Mouse (Mus musculus) liver, embryonic 15.5 days (tissue): ENCODE data around the gene Smarca2. TPM values are rescaled to one million over a fixed set of nuclear protein-coding genes. Genes with fewer than 3 reads are reported as not detected.
A peak's percentile ranks its signal among the peaks of the same experiment; 100 is the strongest.

Experiments
- ATAC-seq: fragments of 200-750 bp; cut with Nextera tagmentation; 2 replicates; pipeline ENCODE4 v1.8.0; 2017; ENCODE audit warnings: moderate number of reproducible peaks, mild to moderate bottlenecking, moderate library complexity; ENCODE audit not compliant: insufficient read depth
- H3K27ac ChIP-seq: fragments of 300-500 bp; sonication (generic); replicated peaks from 2 replicates; pipeline ENCODE4 v1.5.1; 2015; ENCODE audit warnings: mild to moderate bottlenecking, inconsistent platforms
- H3K27me3 ChIP-seq: fragments of 300-500 bp; sonication (generic); 2 replicates; pipeline ENCODE4 v1.6.1; 2015; ENCODE audit warnings: mild to moderate bottlenecking, inconsistent platforms
- H3K36me3 ChIP-seq: fragments of 300-500 bp; sonication (generic); replicated peaks from 2 replicates; pipeline ENCODE4 v1.6.1; 2015; ENCODE audit warnings: moderate library complexity, mild to moderate bottlenecking, inconsistent platforms
- H3K4me1 ChIP-seq: fragments of 300-500 bp; sonication (generic); replicated peaks from 2 replicates; pipeline ENCODE4 v1.6.1; 2015; ENCODE audit warnings: inconsistent platforms
- H3K4me2 ChIP-seq: fragments of 300-500 bp; sonication (generic); 2 replicates; pipeline ENCODE4 v1.6.1; 2015; ENCODE audit warnings: moderate library complexity, mild to moderate bottlenecking, inconsistent platforms
- H3K4me3 ChIP-seq: fragments of 300-500 bp; sonication (generic); replicated peaks from 2 replicates; pipeline ENCODE4 v1.5.1; 2015; ENCODE audit warnings: mild to moderate bottlenecking, inconsistent platforms
- H3K9ac ChIP-seq: fragments of 300-500 bp; sonication (generic); 2 replicates; pipeline ENCODE4 v1.6.1; 2015; ENCODE audit warnings: moderate library complexity, mild to moderate bottlenecking, inconsistent platforms
- H3K9me3 ChIP-seq: fragments of 300-500 bp; sonication (generic); replicated peaks from 2 replicates; pipeline ENCODE4 v1.6.1; 2016; ENCODE audit warnings: inconsistent platforms
- WGBS: fragments of 180-500 bp; shearing (Covaris S2); methylation state at CpG from one replicate; pipeline ENCODE4 v1.1.7; 2015; ENCODE audit warnings: mixed read lengths; ENCODE audit not compliant: insufficient replicate concordance; 5-methylcytosine and 5-hydroxymethylcytosine counted together
- polyA plus RNA-seq: library from polyadenylated mRNA; unstranded; fragments of >200 nt; fragmentation: Nextera tagmentation; extraction: Ambion mirVana; gene quantifications from 2 replicates; pipeline ENCODE4 v1.2.1, GENCODE M21; 2015

Smarca2 gene
- polyA plus RNA-seq, 1 experiment from 2014 or later, result 3.7 TPM

GRCm38 (mm10) chr19:26748676-26749075 is 143.8 kb downstream of the Smarca2 start:
- H3K9me3 ChIP-seq, result no peaks in the 10 kb centered on the region
- peak overlapping the region; percentile 54 for H3K4me3 ChIP-seq
- H3K27ac ChIP-seq, result no peak overlapping the region
- H3K27me3 ChIP-seq, result no peaks in the 10 kb centered on the region
- H3K9ac ChIP-seq, result no peak overlapping the region
- 3% methylated on average over 6 of the region's 6 CpGs for WGBS
- no peaks in the 10 kb centered on the region for H3K36me3 ChIP-seq
- ATAC-seq, result no peak
- H3K4me1 ChIP-seq, result 0 out of 2 replicates have a peak, but pooled peaks cover 9% of the 10 kb centered on the region
- peak overlapping the region; percentile 70 for H3K4me2 ChIP-seq

GRCm38 (mm10) chr19:26749427-26750137 is 144.7 kb downstream of the Smarca2 start:
- Histone ChIP-seq H3K36me3 (no peaks in the 10 kb centered on the region), H3K4me1 (0 out of 2 replicates have a peak, but pooled peaks cover 9% of the 10 kb centered on the region), H3K9me3 (no peaks in the 10 kb centered on the region), H3K27me3 (no peaks in the 10 kb centered on the region), H3K4me2 (no peak overlapping the region), H3K9ac (no peak overlapping the region), H3K27ac (no peak overlapping the region), H3K4me3 (no peak overlapping the region)
- 50% methylated on average over 11 of the region's 11 CpGs for WGBS
- ATAC-seq, result no peak

- Histone ChIP-seq H3K4me1 (peaks cover 8% of the 10 kb centered on the region), H3K27me3 (no peaks in the 10 kb centered on the region), H3K9ac (no peak overlapping the region), H3K27ac (no peak overlapping the region), H3K36me3 (no peaks in the 10 kb centered on the region), H3K9me3 (no peaks in the 10 kb centered on the region), H3K4me3 (no peak overlapping the region), H3K4me2 (no peak overlapping the region)
- WGBS, result 73% methylated on average over 15 of the region's 15 CpGs
- ATAC-seq, result no peak
These were observed 147.8 kb downstream of the Smarca2 start for GRCm38 (mm10) chr19:26752611-26753163.

- H3K27ac ChIP-seq, result no peak overlapping the region
- H3K4me1 ChIP-seq, result peaks cover 8% of the 10 kb centered on the region
- H3K27me3 ChIP-seq, result no peaks in the 10 kb centered on the region
- no peaks in the 10 kb centered on the region for H3K9me3 ChIP-seq
- H3K4me3 ChIP-seq, result no peak overlapping the region
- ATAC-seq, result no peak
- H3K9ac ChIP-seq, result no peak overlapping the region
- H3K36me3 ChIP-seq, result no peaks in the 10 kb centered on the region
- H3K4me2 ChIP-seq, result no peak overlapping the region
- WGBS, result 48% methylated on average over 7 of the region's 7 CpGs
These were observed 148.5 kb downstream of the Smarca2 start for GRCm38 (mm10) chr19:26753266-26753872.

- Histone ChIP-seq H3K36me3 (no peaks in the 10 kb centered on the region), H3K4me1 (peaks cover 8% of the 10 kb centered on the region), H3K4me3 (no peak overlapping the region), H3K4me2 (no peak overlapping the region), H3K9ac (no peak overlapping the region), H3K27ac (no peak overlapping the region), H3K27me3 (no peaks in the 10 kb centered on the region), H3K9me3 (no peaks in the 10 kb centered on the region)
- WGBS, result 61% methylated on average over 10 of the region's 10 CpGs
- no peak for ATAC-seq
These were observed 149.4 kb downstream of the Smarca2 start for GRCm38 (mm10) chr19:26754016-26754794.

- H3K4me1 ChIP-seq, result peaks cover 2% of the 10 kb centered on the region
- WGBS, result 70% methylated on average over 6 of the region's 6 CpGs
- no peaks in the 10 kb centered on the region for H3K27me3 ChIP-seq
- H3K4me3 ChIP-seq, result no peak overlapping the region
- H3K27ac ChIP-seq, result no peak overlapping the region
- no peaks in the 10 kb centered on the region for H3K9me3 ChIP-seq
- H3K9ac ChIP-seq, result no peak overlapping the region
- no peak overlapping the region for H3K4me2 ChIP-seq
- ATAC-seq, result peak; percentile 52; the same call in 1 of the 2 replicates
- H3K36me3 ChIP-seq, result no peaks in the 10 kb centered on the region
These were observed 151.1 kb downstream of the Smarca2 start for GRCm38 (mm10) chr19:26755991-26756390.

GRCm38 (mm10) chr19:26756399-26756798 is 151.5 kb downstream of the Smarca2 start:
- no peaks in the 10 kb centered on the region for H3K9me3 ChIP-seq
- H3K27ac ChIP-seq, result no peak overlapping the region
- no peak overlapping the region for H3K4me3 ChIP-seq
- H3K36me3 ChIP-seq, result no peaks in the 10 kb centered on the region
- no peak for ATAC-seq
- no peak overlapping the region for H3K4me2 ChIP-seq
- no peaks in the 10 kb centered on the region for H3K27me3 ChIP-seq
- H3K4me1 ChIP-seq, result peaks cover 2% of the 10 kb centered on the region
- WGBS, result 63% methylated on average over 8 of the region's 8 CpGs
- no peak overlapping the region for H3K9ac ChIP-seq

- no peak for ATAC-seq
- H3K9me3 ChIP-seq, result no peaks in the 10 kb centered on the region
- no peak overlapping the region for H3K27ac ChIP-seq
- H3K9ac ChIP-seq, result no peak overlapping the region
- no peak overlapping the region for H3K4me3 ChIP-seq
- 70% methylated on average over 8 of the region's 8 CpGs for WGBS
- no peaks in the 10 kb centered on the region for H3K36me3 ChIP-seq
- no peak overlapping the region for H3K4me2 ChIP-seq
- no peaks in the 10 kb centered on the region for H3K27me3 ChIP-seq
- peaks cover 2% of the 10 kb centered on the region for H3K4me1 ChIP-seq
These were observed 153.3 kb downstream of the Smarca2 start for GRCm38 (mm10) chr19:26758156-26758555.

- ATAC-seq, result no peak
- no peak overlapping the region for H3K4me3 ChIP-seq
- H3K4me1 ChIP-seq, result peaks cover 2% of the 10 kb centered on the region
- H3K9ac ChIP-seq, result no peak overlapping the region
- WGBS, result 61% methylated on average over 7 of the region's 7 CpGs
- H3K36me3 ChIP-seq, result no peaks in the 10 kb centered on the region
- H3K9me3 ChIP-seq, result no peaks in the 10 kb centered on the region
- no peak overlapping the region for H3K4me2 ChIP-seq
- H3K27ac ChIP-seq, result no peak overlapping the region
- H3K27me3 ChIP-seq, result no peaks in the 10 kb centered on the region
These were observed 153.8 kb downstream of the Smarca2 start for GRCm38 (mm10) chr19:26758620-26759019.

GRCm38 (mm10) chr19:26759295-26759694 is 154.4 kb downstream of the Smarca2 start:
- H3K4me2 ChIP-seq, result no peak overlapping the region
- no peaks in the 10 kb centered on the region for H3K36me3 ChIP-seq
- H3K9me3 ChIP-seq, result no peaks in the 10 kb centered on the region
- ATAC-seq, result no peak
- H3K27ac ChIP-seq, result no peak overlapping the region
- 65% methylated on average over 13 of the region's 13 CpGs for WGBS
- H3K4me3 ChIP-seq, result no peak overlapping the region
- no peak overlapping the region for H3K9ac ChIP-seq
- H3K4me1 ChIP-seq, result peaks cover 2% of the 10 kb centered on the region
- no peaks in the 10 kb centered on the region for H3K27me3 ChIP-seq

GRCm38 (mm10) chr19:26761257-26761656 is 156.4 kb downstream of the Smarca2 start:
- no peak for ATAC-seq

More at GRCm38 (mm10) chr19:26761257-26761656, 156.4 kb downstream of the Smarca2 start:
- Histone ChIP-seq H3K4me2 (no peak overlapping the region), H3K9me3 (no peaks in the 10 kb centered on the region), H3K36me3 (no peaks in the 10 kb centered on the region), H3K4me1 (no peaks in the 10 kb centered on the region), H3K9ac (no peak overlapping the region), H3K4me3 (no peak overlapping the region), H3K27ac (no peak overlapping the region), H3K27me3 (no peaks in the 10 kb centered on the region)
